Mouse (Mus musculus) brain, adult 10 weeks (tissue): ENCODE data around the gene Nphp4. TPM values are rescaled to one million over a fixed set of nuclear protein-coding genes. Genes with fewer than 3 reads are reported as not detected.

Experiments
- polyA plus RNA-seq: library from polyadenylated mRNA; stranded (reverse); fragments of 350-450 nt; fragmentation: Illumina TruSeq; extraction: RNeasy Lipid Tissue Mini Kit (QIAGEN cat#74804); gene quantifications from one replicate; pipeline ENCODE4 v1.2.3, GENCODE M21; 2015; ENCODE audit warnings: low read depth, low replicate concordance

The Nphp4 gene
- polyA plus RNA-seq: 6.6 TPM

DNA sequence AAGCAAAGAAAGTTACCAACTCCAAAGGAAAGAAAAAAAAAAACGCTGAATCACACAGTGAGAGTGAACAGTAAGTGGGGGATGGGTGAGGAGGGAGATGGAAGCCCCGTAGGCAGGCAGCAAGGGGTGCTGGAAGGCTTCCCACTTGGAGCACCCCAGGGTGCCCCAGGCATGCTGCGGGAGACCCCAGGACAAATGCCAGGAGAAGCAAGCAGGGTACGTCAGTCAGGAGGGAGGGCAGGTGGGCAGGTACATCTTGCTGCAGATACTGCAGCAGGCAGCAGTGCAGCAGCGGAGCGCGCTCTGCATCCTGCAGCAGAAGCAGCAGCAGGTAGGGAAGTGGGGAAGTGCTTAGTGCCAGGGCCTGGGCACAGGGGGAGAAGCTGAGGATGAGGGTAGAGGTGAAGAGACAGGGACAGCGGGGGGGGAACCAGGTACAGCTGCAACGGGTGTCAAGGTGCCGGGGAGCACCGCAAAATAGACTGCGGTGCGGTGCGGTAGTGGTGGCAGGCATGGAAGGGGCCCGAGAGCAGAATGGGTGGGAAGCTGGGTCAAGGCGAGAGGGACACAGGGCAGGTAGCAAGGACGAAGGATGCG is at the start of gene Nphp4:
Gene Nphp4 (plus strand): TSS at position 280 of the 597 bp plus-strand sequence.

DNA sequence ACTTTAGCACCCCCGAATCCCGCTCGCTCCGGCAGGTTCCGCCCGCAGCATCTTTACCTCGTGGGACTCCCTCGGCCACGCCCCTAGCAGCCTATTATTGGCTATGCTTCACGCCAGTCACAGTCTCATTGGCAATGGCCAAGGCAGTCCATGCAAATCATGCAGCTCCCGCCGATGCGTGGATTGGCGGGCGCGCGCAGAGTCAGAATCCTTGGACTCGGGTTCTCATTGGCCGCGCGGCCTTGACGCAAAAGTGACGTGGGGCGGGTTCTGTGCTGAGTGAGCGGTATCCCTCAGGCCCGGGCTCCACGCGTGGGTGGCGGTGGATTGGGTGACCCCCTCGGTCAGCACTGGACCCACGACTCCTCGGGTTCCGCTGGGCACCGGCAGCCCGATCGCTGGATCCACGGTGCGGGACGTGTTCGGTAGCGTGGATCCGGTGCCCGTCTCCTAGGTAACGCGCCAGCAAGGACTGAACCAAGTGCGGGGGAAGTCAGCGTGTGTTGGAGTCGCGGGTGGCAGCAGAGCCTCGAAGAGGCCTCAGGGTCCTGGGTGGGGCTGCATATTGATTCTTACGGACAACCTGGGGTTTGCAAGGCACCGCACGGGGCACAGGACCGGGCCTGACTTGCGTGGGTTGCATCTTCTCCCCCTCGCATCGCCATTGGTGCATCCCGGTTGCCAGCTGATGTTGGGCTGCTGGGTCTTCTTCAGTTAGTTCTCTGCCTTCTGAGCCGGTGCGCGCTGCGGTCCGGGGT is 1.1 kb downstream of the Nphp4 start, which contains the start of gene Kcnab2:
Gene Kcnab2 (minus strand): TSS at position 406 of the 758 bp plus-strand sequence.

Other genes with a start within 250 kb of the Nphp4 start
- 15.5 TPM for gene Gpr153, start 202.5 kb upstream of the Nphp4 start, polyA plus RNA-seq
- 0.33 TPM for gene Hes3, start 185.0 kb upstream of the Nphp4 start, polyA plus RNA-seq
- gene Icmt, start 179.5 kb upstream of the Nphp4 start, polyA plus RNA-seq: 34.6 TPM
- 9.3 TPM for gene Rnf207, start 157.7 kb upstream of the Nphp4 start, polyA plus RNA-seq
- gene Rpl22, start 151.0 kb upstream of the Nphp4 start, polyA plus RNA-seq: 340 TPM
- gene Chd5, start 138.1 kb upstream of the Nphp4 start, polyA plus RNA-seq: 71.6 TPM
- gene Kcnab2, start 1.2 kb downstream of the Nphp4 start, polyA plus RNA-seq: 263 TPM